Mouse (Mus musculus) thymus, postnatal 36 days (tissue): ENCODE results near the gene Cog7.

ENCODE experiments used
- DNase-seq, 2 experiments: peaks; one replicate each; pipeline ENCODE4 v3.0.0; 2022; ENCODE audit warnings: mixed read lengths in 2 of 2

The Cog7 gene

DNA sequence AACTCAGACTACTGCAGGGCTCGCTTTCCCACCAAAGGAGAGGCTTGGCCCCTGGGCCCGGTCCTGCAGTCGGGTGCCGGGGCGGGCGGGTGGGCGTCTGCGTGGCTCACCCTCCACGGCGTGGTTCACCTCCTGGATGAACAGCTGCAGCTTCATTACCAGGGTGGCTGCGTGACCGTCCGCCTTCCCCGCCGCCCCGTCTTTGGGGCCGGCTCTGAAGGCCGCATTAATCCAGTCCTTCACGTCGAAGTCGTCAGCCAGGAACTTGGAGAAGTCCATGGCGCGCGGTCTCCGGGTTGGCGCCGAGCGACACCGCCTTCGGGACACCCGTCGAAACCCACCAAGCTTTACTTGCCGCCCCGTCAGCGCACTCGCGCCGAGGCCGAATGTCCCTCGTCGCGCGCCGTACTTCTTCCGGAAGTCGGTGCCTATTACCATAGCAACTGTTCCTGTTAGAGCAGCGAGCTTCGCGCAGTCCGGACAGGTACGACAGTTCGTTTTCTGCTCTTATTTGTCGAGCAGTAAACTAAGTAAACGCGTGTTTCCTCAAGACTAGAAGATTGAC lies at the start of gene Cog7:
Gene Cog7 (minus strand): TSS at position 405 of the 565 bp plus-strand sequence.
- peak; percentile 93 for DNase-seq

DNA sequence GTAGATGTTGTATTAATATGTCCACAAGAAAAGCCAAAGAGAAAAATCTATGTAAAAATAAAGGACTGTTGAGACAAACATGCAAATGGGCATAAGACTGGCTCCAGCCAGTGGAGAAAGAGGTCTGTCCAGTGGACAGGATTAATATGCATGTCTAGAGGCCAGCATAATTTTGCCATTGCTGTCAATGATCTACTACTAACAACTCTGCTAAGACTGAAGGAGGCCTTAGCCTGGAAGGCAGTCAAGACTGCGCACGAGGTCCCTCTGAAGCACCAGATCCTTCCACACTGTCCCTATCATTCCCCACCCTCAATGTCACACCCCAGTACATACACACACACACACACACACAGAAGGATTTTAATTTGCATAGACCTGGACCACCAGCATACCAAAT lies 40.6 kb upstream of the Cog7 start:
- no peak for DNase-seq

DNA sequence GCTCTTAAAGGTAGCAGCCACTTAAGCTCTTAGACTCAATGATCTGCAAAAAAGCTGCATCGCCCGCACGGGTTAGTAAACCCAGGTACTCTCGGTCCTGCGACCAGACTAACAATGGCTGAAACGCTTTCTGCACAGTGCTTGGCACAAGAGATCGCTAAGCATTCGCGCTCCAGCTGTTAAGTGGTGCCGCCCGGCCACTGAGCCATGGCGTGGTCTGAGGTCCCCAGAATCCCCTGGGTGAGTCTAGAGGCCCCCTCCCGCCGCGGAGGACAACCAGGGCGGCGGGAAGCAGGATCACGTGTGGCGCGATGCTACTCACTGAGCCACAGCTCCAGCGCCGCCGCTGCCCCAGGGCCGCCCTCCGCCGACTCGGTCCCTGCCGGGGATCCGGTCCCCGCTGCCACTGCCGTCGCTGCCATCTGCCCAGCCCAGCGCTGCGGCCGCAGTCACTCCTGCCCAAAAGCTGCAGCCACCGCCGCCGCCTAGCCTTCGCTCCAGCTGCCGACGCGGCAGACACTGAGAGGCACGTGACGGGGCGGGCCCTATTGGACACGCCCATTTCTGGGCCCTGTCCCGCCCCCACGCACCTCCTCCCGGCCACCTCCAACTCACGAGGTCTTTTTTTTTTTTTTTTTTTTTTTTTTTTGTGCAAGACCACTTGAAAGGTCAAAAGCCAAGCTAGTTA lies 39.3 kb upstream of the Cog7 start, which contains the start of gene Gga2:
Gene Gga2 (minus strand): TSS at position 556 of the 688 bp plus-strand sequence.
- peak; percentile 84 to 88 for DNase-seq

DNA sequence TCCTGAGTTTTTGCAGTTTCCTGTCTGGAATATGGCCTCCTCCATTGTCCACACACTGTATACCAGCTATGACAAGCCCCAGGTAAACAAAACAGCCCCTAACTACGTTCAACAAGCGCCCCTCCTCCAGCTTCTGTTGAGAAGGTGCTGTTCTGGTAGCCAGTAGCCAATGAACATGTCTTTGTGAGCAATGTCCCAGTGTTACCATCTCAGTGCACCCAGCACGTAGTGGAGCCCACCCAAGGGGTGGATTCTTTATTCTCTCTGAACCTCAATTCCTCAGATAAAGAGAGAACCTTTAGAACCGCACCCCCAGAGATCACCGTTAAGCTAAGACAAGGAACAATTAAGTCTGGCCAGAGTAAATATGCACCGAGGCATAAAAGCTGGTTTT lies 38.8 kb upstream of the Cog7 start:
- DNase-seq = no peak

DNA sequence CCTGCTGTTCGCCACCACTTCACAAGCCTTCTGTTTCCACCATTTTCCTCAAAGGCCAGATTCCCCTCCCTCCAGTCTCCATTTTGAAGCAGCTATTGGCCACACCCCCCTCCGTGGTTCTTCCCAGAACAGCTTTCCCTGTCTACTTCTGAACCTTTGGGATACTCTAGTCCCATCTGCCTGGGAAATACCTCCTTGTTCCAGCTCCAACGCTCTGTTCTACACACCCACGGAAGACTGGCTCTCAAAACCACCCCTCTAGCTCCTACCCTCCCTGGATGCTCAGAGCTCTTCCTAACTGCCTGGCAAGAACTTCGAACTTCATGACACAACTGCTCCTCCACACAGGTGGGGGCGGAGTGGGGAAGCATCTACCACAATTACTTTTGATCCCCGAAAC lies 37.5 kb upstream of the Cog7 start:
- no peak for DNase-seq

DNA sequence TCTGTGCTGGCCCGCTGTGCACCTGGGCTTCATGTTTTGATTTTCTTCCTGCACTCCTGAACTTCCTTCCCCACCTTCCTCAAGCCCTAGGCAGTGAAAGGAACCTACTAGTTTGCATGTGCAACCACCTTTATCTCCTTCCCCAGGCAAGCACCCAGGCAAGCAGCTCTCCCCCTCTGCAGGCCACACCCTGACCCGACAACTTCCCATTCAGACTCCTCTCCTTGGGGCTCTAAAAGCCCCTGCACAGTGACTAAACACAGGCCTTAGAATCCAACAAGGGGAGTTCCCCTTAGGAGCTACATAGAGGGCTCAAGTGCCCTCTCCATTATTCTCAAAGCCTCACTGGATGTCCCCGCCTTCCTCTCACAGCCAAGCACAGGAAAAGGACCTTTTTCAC lies 36.7 kb upstream of the Cog7 start:
- no peak for DNase-seq

DNA sequence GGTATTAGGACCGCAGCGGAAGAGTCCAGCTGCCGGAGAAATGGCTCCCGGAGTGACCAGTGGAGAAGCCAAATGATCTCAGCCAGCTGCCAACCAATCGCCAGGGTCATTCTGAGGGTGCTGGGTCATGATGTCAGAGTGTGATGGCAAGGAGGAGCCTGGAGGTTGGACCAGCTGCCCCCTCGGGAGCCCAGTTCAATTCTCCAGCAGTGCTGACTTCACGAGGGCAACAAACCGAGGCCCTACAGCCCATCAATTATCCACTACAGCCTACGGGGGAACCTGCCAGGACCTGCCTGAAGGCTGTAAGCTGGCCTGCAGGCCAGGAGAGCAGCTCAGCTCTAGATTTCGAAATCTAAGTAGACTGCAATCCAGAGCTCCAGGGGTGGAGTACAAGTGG lies 34.2 kb upstream of the Cog7 start:
- no peak for DNase-seq

DNA sequence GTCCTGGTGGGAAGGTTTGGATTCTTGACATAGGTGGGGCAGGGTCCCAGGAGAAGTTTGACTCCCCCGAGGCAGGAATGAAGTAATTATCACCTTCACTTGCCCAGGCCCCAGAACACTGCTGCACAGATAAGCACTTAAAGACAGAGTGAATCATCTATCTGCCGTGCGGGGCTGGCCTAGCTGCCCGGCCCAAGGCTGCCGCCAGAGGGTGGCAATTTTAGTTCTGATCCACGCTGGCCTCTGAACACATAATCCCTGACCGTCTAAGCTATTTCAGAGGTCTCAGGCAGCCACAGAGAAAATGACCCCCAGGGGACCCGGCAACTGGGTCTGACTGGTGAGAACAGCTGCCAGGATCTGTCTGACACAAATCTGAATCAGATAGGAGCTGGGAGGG lies 33.6 kb upstream of the Cog7 start:
- DNase-seq = no peak

DNA sequence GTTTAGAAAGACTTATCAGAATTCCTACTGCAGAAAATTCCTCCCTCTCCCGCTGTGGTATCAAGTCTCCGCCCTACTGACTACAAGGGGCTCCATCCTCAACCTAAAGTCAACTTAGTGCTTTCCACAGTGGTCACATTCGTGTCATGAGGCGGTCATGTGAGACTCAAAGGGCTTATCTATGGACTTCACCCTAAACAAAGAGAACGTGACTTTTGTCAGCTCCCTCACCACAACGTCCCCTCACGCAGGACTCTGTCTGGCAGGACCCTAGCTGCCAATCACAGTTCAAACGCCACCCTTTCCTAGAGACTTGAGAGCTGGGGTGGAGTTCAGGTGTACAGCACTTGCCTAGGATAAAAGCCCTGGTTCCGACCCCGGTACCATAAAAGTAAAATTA lies 31.4 kb upstream of the Cog7 start:
- no peak for DNase-seq

DNA sequence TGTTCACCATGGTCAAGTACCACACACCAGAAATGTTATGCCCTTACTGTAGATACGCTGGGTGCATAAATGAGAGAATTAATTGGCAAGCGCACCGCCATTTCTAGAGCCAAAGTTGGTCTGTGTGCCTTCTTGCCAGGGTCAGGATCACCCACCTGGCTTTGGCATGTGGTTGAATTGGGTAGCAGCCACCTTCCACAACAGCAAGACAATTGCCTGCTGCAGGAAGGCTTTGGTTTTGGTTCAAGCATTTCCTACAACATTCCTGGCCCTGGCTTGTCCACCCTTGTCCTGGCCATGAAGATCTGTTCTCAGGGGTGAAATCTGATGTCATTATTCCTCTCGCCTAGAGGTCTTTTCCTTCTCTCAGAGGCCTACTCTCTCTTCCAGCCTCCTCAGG lies 30.9 kb upstream of the Cog7 start:
- DNase-seq = no peak

DNA sequence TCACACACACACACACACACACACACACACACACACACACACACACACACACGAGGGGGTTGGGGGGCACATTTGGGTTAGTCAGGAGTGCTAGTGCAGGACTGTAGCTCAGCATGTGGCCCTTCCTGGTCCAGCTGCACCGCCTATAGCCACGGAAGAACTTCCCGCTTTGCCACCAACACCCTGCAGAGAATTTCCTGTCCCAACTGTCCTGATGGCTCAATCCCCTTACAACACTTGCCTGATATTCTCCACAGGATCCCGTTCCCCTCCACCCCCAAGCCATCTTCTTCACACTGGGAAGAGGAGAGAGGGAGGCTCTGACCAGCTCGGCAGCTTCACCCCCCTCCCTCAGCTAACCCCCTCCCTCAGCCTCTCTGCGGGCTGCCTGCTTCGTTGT lies 18.9 kb upstream of the Cog7 start:
- DNase-seq = no peak

DNA sequence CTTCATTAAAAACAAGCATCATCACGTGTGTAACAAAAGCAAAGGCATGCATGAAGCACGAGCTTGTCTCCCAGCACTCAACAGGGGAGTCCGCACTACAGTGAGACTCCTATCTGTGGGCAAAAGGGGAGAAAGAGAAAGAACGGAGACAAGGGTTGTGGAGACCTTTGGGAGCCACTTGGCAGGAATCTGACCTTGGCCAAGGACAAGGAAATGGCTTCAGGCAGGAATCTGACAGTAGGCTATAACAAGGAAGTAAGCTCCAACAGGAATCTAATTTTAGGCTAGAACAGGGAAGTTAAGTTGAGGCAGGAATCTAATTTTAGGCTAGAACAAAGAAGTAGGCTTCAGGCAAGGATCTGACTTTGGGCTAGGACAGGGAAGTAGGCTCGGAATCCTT lies 14.4 kb upstream of the Cog7 start:
- DNase-seq = no peak

DNA sequence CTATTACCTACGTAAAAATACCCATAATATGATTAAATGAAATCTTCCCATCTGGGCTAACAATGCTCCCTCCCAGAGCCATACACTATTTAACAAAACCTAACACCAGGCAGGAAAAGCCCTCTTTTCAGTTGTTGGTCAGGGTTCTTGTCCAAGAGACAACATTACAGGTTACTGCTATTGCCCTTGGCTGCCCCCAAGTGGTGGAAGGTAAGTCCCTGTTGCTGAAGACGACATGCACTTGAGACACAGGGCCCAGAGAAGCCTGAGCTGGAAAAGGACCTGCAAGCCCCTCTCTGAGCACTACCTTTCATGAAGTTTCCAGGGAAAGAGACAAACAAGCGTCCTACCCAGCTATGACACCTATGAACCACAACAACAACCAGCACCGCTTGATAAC lies 6.5 kb downstream of the Cog7 start:
- peak; percentile 50 to 58 for DNase-seq

DNA sequence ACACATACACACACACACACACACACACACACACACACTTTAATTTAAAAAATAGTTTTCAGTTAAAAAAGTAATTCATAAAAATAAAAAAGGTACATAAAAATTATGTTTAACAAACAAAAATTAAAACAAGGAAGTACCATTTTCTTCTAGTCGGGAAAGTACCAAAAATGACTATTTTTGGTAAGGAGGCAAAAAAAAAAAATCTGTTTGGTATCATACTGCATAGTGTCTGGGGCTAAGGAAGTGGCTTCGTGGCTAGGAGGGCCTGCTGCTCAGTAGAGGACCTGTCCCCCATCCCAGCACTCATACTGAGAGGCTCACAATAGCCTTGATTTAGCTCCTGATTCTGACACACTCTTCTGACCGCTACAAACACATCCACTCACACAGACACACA lies 9.8 kb downstream of the Cog7 start:
- DNase-seq = no peak

DNA sequence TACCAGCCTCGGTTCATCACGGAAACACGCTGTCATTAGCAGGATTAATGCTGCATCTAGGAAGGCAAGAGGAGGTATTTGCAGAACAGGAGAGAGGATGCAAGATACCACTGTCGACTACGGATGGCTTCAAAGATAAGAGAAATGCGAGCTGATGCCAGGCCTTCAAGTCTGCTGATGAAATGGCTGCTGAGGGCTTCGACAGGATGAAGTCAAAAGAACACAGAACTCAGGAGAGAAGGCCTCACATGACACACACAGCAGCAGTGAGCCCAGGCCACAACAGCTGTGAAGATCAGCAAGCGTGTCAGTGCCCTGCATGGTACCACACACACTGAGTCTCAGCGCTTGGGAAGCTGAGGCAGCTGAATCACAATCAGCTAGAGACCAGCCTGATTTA lies 11.3 kb downstream of the Cog7 start:
- no peak for DNase-seq

DNA sequence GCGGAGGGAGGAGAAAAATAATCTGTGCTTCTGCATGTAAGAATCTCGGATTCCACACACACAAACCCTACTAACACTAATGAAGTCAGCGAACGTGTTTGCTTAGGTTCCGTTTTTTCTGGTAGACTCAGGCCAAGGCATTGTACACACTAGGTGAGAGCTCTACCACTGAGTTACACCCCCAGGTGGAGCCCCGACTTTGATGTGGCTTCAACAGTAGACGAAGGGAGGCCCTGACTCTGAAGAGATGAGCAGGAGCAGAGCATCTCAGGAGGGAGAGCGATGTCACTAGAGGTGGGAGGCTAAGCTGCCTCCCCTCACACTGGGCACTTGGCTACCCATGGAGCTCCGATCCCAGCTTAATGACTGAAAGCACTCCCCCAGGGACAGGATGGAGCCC lies 12.7 kb downstream of the Cog7 start:
- peak; percentile 13 to 29 for DNase-seq

DNA sequence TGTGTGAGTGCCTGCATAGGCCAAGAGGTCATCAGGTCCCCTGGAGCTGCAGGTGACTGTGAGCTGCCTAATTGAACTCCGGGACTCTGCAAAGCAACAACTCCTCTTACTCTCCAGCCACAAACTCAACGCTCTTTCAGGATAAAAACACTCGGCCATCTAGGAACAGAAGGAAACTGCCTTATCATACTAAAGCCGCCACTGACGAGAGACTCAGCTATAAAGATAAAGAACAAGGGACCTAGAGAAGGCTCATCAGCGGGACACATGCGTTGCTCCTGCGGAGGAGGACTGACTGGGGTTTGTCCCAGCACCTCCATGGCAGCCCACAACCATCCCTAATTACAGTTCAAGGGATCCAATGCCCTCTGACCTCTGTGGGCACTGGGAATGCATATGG lies 13.3 kb downstream of the Cog7 start:
- DNase-seq = no peak

DNA sequence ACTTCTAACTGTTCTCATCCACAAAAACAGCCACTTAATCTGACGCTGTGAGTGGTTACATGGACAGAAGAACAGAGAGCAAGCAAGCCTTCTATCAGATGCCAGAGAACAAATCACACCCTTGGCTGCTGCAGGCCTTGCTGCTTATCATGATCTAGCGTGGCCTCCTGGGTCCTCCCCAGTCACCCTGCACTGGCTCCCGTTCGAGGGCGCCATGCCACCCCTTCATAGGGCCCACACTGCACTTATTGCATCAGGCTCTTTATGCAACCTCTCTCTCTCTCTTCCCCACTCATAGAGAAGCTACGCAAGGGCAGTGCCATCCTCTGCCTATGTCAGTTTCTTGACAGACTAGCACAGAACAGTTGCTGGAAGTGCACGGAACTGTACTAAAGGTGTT lies 15.3 kb downstream of the Cog7 start:
- DNase-seq = no peak

DNA sequence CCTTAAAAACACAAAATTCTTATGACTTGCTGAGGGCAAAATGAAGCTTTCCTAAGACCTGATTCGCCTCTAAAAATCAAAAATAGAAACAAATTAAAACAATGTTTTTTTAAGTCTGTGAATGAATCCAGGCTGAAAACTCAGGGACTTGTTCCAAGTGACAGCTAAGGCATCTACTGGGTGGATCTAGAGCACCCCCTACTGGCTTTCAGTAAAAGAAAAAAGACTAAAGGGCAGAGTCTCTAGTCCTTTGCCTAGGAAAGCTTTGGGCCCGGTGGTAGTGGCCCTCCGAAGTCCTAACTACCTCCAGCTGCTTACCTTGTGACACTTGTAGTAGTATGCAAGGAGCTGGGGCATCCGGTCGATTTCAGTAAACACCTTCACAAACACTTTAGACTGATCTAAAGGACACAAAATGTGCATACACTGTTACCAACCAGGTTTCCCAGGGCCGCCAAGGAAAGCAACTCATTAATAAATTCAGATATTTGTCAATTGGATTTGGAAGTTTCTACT lies 17.6 kb downstream of the Cog7 start:
- peak in 1 of 2 experiments; percentile 9 for DNase-seq

DNA sequence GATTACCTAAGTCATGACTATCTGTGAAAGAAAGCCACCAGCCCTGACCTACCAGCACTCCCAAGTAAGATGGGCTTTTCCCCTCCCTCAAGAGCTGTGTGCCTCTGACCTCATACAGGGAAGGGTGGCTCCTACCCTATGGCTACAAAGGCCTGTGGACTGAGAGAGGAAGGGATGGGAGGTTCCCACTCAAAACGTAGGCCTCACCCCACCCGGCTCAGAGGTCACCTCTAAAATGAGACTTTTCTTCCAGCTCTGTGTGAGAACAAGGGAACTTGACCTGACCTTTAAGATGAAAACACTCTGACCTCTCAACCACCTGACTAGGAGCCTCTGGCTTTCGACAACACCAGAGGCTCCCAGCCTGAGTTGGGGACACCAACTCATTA lies 18.9 kb downstream of the Cog7 start:
- no peak for DNase-seq

DNA sequence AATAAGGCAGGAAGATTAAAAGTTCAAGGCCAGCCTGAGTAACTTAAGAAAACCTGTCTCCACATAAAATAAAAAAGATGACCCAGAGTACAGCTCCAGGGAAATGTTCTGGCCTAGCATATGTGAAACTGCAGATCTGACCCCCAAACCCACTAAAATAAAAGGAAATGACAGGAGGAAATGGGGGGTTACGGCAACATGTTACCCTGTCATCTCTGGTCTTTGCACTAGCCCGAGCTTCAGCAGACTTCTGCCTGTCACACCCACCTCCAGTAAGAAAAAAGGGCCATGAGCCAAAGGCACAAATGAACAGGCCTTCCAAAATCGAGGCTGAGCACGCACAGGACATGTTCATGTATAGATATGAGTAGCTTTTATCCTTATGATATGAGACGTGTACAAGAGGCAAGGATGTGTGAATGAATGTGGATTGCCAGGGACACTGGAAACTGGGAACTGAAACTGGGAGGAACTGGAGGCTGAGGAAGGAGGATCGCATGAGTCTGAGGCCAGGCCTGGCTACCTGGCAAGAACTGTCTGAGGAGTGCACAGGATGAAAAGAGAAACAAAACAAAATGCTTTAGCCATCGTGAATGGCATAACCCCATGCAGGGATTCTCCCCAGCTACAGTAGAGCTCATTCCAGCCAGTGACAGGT lies 19.5 kb downstream of the Cog7 start:
- no peak for DNase-seq

DNA sequence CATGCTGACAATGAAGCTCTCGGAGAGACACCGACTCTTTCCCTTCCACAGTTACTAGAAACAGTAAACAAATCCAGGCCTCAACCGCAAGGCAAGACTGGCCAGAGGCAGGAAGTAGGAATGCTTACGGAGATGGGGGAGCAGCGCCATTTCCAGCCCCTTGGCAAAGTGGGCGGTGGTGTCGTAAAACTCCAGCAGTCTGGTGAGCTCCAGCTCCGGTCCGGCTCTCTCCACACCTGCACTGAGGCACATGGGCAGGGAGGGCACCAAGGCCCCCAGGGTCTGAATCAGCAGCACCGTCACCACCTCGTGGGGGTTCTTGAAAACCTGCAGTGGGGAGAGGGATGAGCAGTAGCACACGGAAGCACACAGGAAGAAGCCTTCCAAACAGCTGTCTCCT lies 25.7 kb downstream of the Cog7 start:
- no peak for DNase-seq

DNA sequence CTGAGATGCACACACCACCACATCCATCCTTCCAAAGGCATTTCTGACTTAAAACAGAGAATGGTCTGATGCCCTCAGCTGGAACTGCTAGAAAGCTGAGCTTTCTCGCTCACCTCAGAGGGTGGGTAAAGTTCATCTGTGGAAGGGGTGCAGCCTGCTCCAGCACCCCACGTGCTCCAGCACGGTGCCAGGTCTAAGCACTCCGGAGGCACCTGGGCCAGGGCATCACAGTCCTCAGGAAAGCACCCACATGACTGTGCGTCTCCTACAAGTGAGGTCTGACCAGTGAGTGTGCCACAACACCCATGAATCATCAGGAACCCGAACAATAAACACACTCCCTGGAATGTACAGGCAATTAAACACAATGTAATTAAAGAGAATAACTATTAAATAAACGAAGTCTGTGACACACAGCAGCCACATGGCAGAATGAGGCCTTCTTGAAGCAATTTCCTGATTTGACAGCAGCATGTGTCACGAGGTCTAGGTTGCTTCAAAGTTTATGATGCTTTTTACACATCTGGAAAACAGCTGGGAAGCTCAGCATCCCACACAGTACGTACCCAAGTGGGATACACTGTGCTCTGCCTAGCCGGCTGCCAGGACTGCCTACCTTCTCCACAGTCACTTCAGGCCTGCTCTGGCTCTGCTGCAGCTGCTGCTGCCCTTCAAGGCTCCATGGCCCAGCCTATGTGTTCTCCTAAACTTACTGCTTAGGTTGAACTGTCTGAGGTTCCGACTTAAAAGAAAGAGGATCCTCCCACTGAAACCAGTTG lies 26.4 kb downstream of the Cog7 start:
- no peak for DNase-seq

DNA sequence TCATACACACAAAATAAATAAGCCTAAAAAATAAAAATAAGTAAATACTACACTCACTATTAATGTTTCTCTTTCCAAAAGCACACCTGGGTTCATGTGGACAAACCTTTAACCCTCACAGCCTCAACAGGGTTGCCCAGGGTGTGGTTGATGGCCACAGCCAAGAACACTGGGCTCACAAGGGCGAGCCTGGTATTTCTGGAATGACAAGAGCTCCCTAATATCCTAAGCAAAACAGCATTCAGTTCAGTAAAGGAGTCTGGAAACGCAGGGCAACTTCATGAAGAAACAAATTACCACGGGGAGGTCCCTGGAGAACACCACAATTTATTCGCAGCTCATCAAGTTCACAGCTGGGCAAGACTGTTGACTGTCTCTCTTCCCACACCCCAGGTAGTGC lies 34.0 kb downstream of the Cog7 start:
- no peak for DNase-seq
